9 mouse cellular contexts compared by ENCODE assay signal in genomic region chr1:23959415-23959732, GRCm38 (mm10). TPM values are rescaled to one million over a fixed set of nuclear protein-coding genes. Genes with fewer than 3 reads are reported as not detected.
DNase-seq lines count a peak whose midpoint lies in the region; ATAC-seq lines count a peak whose summit lies in the region.
"Had no signal": no experiment of that assay in that cellular context is flagged by ENCODE, and none has a peak within 500 bp of the region (broad histone marks: within the 10 kb centered on the region; RNA-seq: fewer than 3 reads in every experiment).

No protein-coding gene starts in this region.

- DNase-seq in kidney, postnatal 10 days = no peak
- DNase-seq in left cerebral cortex, adult 11 months (ENCODE audit: low spot score) = no peak
- DNase-seq in T-cell, adult 2 months (ENCODE audit: low spot score) = no peak
- no peak for DNase-seq in yolk sac, embryonic 10.5 days (ENCODE audit: low spot score)
- DNase-seq: lung, postnatal 4 days had no signal

- H3K9ac ChIP-seq in kidney, embryonic 14.5 days (ENCODE audit: low read depth, low read length) = no peak overlapping the region
- no peak overlapping the region for H3K9ac ChIP-seq in limb, embryonic 12.5 days (replicated peaks)
- H3K9ac ChIP-seq in neural tube, embryonic 15.5 days (replicated peaks) = no peak overlapping the region

- H3K9me3 ChIP-seq in kidney, embryonic 14.5 days (ENCODE audit: control insufficient read depth, low read length) = no peaks in the 10 kb centered on the region
- H3K9me3 ChIP-seq in limb, embryonic 12.5 days = no peaks in the 10 kb centered on the region
- H3K9me3 ChIP-seq in neural tube, embryonic 15.5 days (replicated peaks) = no peaks in the 10 kb centered on the region

- ATAC-seq in kidney, embryonic 14.5 days (ENCODE audit: low FRiP score, low TSS enrichment) = peak; percentile 68; the same call in 1 of the 2 replicates
- ATAC-seq in erythroblast, adult 5-6 weeks (replicated peaks; ENCODE audit: low FRiP score, poor library complexity, severe bottlenecking) = peak; percentile 28; the same call in 1 of the 2 replicates
- peak; percentile 52; the same call in 1 of the 2 replicates for ATAC-seq in limb, embryonic 12.5 days (ENCODE audit: insufficient number of reproducible peaks, insufficient read depth, low FRiP score, low TSS enrichment, low read depth)
- no peak for ATAC-seq in neural tube, embryonic 15.5 days (ENCODE audit: low FRiP score)

- H3K4me3 ChIP-seq in kidney, embryonic 14.5 days (ENCODE audit: low read length) = peak overlapping the region; percentile 33
- peak overlapping the region; percentile 35 for H3K4me3 ChIP-seq in limb, embryonic 12.5 days (replicated peaks)
- H3K4me3 ChIP-seq in neural tube, embryonic 15.5 days (replicated peaks) = peak overlapping the region; percentile 4; the same call in 1 of the 2 replicates

- no peak overlapping the region for H3K27ac ChIP-seq in kidney, embryonic 14.5 days (ENCODE audit: low read depth, low read length)
- no peak overlapping the region for H3K27ac ChIP-seq in limb, embryonic 12.5 days
- no peak overlapping the region for H3K27ac ChIP-seq in neural tube, embryonic 15.5 days (replicated peaks)

- no peaks in the 10 kb centered on the region for H3K4me1 ChIP-seq in kidney, embryonic 14.5 days (ENCODE audit: control insufficient read depth, insufficient read depth, low read length)
- peaks cover 11% of the 10 kb centered on the region for H3K4me1 ChIP-seq in limb, embryonic 12.5 days (replicated peaks)
- H3K4me1 ChIP-seq in neural tube, embryonic 15.5 days = no peaks in the 10 kb centered on the region

- H3K4me2 ChIP-seq in kidney, embryonic 14.5 days (replicated peaks; ENCODE audit: low read depth, low read length) = peak overlapping the region; percentile 40
- H3K4me2 ChIP-seq in limb, embryonic 12.5 days = peak overlapping the region; percentile 56
- peak overlapping the region; percentile 39 for H3K4me2 ChIP-seq in neural tube, embryonic 15.5 days

- no peaks in the 10 kb centered on the region for H3K36me3 ChIP-seq in kidney, embryonic 14.5 days (ENCODE audit: control insufficient read depth, insufficient read depth, low read length)
- H3K36me3 ChIP-seq in limb, embryonic 12.5 days = no peaks in the 10 kb centered on the region
- H3K36me3 ChIP-seq in neural tube, embryonic 15.5 days = no peaks in the 10 kb centered on the region

- WGBS in kidney, embryonic 14.5 days = 20% methylated on average over 6 of the region's 6 CpGs
- WGBS in limb, embryonic 12.5 days = 19% methylated on average over 6 of the region's 6 CpGs
- WGBS in neural tube, embryonic 15.5 days = 13% methylated on average over 6 of the region's 6 CpGs

- H3K27me3 ChIP-seq in kidney, embryonic 14.5 days (ENCODE audit: control insufficient read depth, insufficient read depth, low read length) = no peaks in the 10 kb centered on the region
- H3K27me3 ChIP-seq in limb, embryonic 12.5 days = no peaks in the 10 kb centered on the region; the same call in 1 of the 2 replicates
- H3K27me3 ChIP-seq in neural tube, embryonic 15.5 days (replicated peaks) = no peaks in the 10 kb centered on the region

RNA-seq across cellular contexts. Expression of gene Smap1, which starts 37.3 kb away (rescaled TPM):
- polyA plus RNA-seq in kidney, embryonic 14.5 days (2014; fragmentation: Nextera tagmentation; extraction: Ambion mirVana) = 46.7 and 51.0 TPM in 2 replicates
- total RNA-seq in erythroblast, adult 5-6 weeks (2015; ENCODE audit: low replicate concordance) = 261 and 395 TPM in 2 replicates
- total RNA-seq in erythroblast, adult 5-6 weeks (2017; ENCODE audit: low replicate concordance) = 226 and 278 TPM in 2 replicates
- polyA plus RNA-seq in limb, embryonic 12.5 days (2016; fragmentation: Nextera tagmentation; extraction: Ambion mirVana) = 42.8 and 46.3 TPM in 2 replicates
- polyA plus RNA-seq in neural tube, embryonic 15.5 days (2015; fragmentation: Nextera tagmentation; extraction: Ambion mirVana) = 88.3 and 111 TPM in 2 replicates

RNA-seq across cellular contexts. Expression of gene Sdhaf4, which starts 46.1 kb away (rescaled TPM):
- polyA plus RNA-seq in kidney, embryonic 14.5 days (2014; fragmentation: Nextera tagmentation; extraction: Ambion mirVana) = 80.2 and 110 TPM in 2 replicates
- 7.5 and 13.8 TPM in 2 replicates for total RNA-seq in erythroblast, adult 5-6 weeks (2015; ENCODE audit: low replicate concordance)
- total RNA-seq in erythroblast, adult 5-6 weeks (2017; ENCODE audit: low replicate concordance) = 6.7 and 8.2 TPM in 2 replicates
- polyA plus RNA-seq in limb, embryonic 12.5 days (2016; fragmentation: Nextera tagmentation; extraction: Ambion mirVana) = 89.1 and 96.3 TPM in 2 replicates
- 79.2 and 85.2 TPM in 2 replicates for polyA plus RNA-seq in neural tube, embryonic 15.5 days (2015; fragmentation: Nextera tagmentation; extraction: Ambion mirVana)
